Mouse (Mus musculus) stomach, embryonic 14.5 days (tissue): Measurements from ENCODE around the gene Slc35a2. TPM values are rescaled to one million over a fixed set of nuclear protein-coding genes. Genes with fewer than 3 reads are reported as not detected.

Source experiments
- ATAC-seq: fragments of 200-750 bp; cut with Nextera tagmentation; 2 replicates; pipeline ENCODE4 v1.8.0; 2017; ENCODE audit warnings: low read depth, moderate TSS enrichment; ENCODE audit not compliant: insufficient number of reproducible peaks, insufficient read depth, low FRiP score
- H3K27ac ChIP-seq: fragments of 300-500 bp; sonication (generic); 2 replicates; pipeline ENCODE4 v1.5.1; 2014; ENCODE audit warnings: mild to moderate bottlenecking, low read length, moderate library complexity, mixed read lengths
- H3K27me3 ChIP-seq: fragments of 300-500 bp; sonication (generic); 2 replicates; pipeline ENCODE4 v1.6.1; 2014; ENCODE audit warnings: low read length, control low read depth, mixed read lengths; ENCODE audit not compliant: control insufficient read depth, insufficient read depth
- H3K36me3 ChIP-seq: fragments of 300-500 bp; sonication (generic); 2 replicates; pipeline ENCODE4 v1.6.1; 2014; ENCODE audit warnings: mild to moderate bottlenecking, control low read depth, low read length, moderate library complexity, mixed read lengths; ENCODE audit not compliant: control insufficient read depth, insufficient read depth
- H3K4me1 ChIP-seq: fragments of 300-500 bp; sonication (generic); 2 replicates; pipeline ENCODE4 v1.6.1; 2014; ENCODE audit warnings: low read length, control low read depth, mixed read lengths; ENCODE audit not compliant: control insufficient read depth, insufficient read depth
- H3K4me2 ChIP-seq: fragments of 300-500 bp; sonication (generic); replicated peaks from 2 replicates; pipeline ENCODE4 v1.6.1; 2014; ENCODE audit warnings: low read depth, low read length, control low read depth
- H3K4me3 ChIP-seq: fragments of 300-500 bp; sonication (generic); 2 replicates; pipeline ENCODE4 v1.5.1; 2014; ENCODE audit warnings: low read depth, low read length, control low read depth
- H3K9ac ChIP-seq: fragments of 300-500 bp; sonication (generic); replicated peaks from 2 replicates; pipeline ENCODE4 v1.6.1; 2014; ENCODE audit warnings: low read depth, mild to moderate bottlenecking, control low read depth, low read length, moderate library complexity, mixed read lengths
- H3K9me3 ChIP-seq: fragments of 300-500 bp; sonication (generic); 2 replicates; pipeline ENCODE4 v1.6.1; 2016; ENCODE audit warnings: low read depth, low read length, control low read depth; ENCODE audit not compliant: control insufficient read depth
- WGBS: fragments of 180-500 bp; shearing (Covaris S2); extraction: QIAGEN DNeasy Blood & Tissue Kit; methylation state at CpG from one replicate; pipeline ENCODE4 v1.1.7; 2014; 5-methylcytosine and 5-hydroxymethylcytosine counted together
- polyA plus RNA-seq: library from polyadenylated mRNA; unstranded; fragments of >200 nt; fragmentation: Nextera tagmentation; extraction: Ambion mirVana; gene quantifications from 2 replicates; pipeline ENCODE4 v1.2.1, GENCODE M21; 2014

Gene Slc35a2
- 16.8 and 17.4 TPM in 2 replicates for polyA plus RNA-seq

GRCm38 (mm10) chrX:7883841-7884567, at the start of gene Slc35a2:
Gene Slc35a2, plus strand, starts transcription at chrX:7884028.
- WGBS = 22% methylated on average over 49 of the region's 49 CpGs
- H3K4me2 ChIP-seq = peak within 1 kb of the TSS; percentile 59
- no peaks in the 10 kb centered on the region for H3K36me3 ChIP-seq
- no peaks in the 10 kb centered on the region for H3K9me3 ChIP-seq
- peak within 1 kb of the TSS; percentile 67 for H3K27ac ChIP-seq
- ATAC-seq = peak; percentile 92
- no peaks in the 10 kb centered on the region for H3K27me3 ChIP-seq
- no peaks in the 10 kb centered on the region for H3K4me1 ChIP-seq
- H3K4me3 ChIP-seq = peak within 1 kb of the TSS; percentile 46
- peak within 1 kb of the TSS; percentile 25 for H3K9ac ChIP-seq

- no peak for ATAC-seq
- H3K4me1 ChIP-seq = no peaks in the 10 kb centered on the region
- H3K9me3 ChIP-seq = no peaks in the 10 kb centered on the region
- no peaks in the 10 kb centered on the region for H3K27me3 ChIP-seq
- H3K4me2 ChIP-seq = no peak overlapping the region
- no peaks in the 10 kb centered on the region for H3K36me3 ChIP-seq
- no peak overlapping the region for H3K4me3 ChIP-seq
- H3K9ac ChIP-seq = no peak overlapping the region
- H3K27ac ChIP-seq = no peak overlapping the region
- WGBS = 73% methylated on average over 1 of the region's 1 CpGs
Observed at GRCm38 (mm10) chrX:7837146-7837545, 46.7 kb upstream of the Slc35a2 start.

GRCm38 (mm10) chrX:7840842-7841162, 43.0 kb upstream of the Slc35a2 start:
- 11% methylated on average over 7 of the region's 7 CpGs for WGBS
- H3K4me3 ChIP-seq = peak overlapping the region; percentile 65; the same call in 1 of the 2 replicates
- H3K4me2 ChIP-seq = peak overlapping the region; percentile 35
- no peak overlapping the region for H3K9ac ChIP-seq
- ATAC-seq = no peak
- H3K4me1 ChIP-seq = no peaks in the 10 kb centered on the region
- H3K36me3 ChIP-seq = no peaks in the 10 kb centered on the region
- no peaks in the 10 kb centered on the region for H3K27me3 ChIP-seq
- H3K27ac ChIP-seq = no peak overlapping the region
- H3K9me3 ChIP-seq = no peaks in the 10 kb centered on the region

GRCm38 (mm10) chrX:7841163-7842162, 42.4 kb upstream of the Slc35a2 start, which contains the start of gene Otud5:
Gene Otud5, plus strand, starts transcription at chrX:7841364.
- Histone ChIP-seq H3K27ac (peak within 1 kb of the TSS; percentile 89), H3K4me2 (peak within 1 kb of the TSS; percentile 58), H3K4me3 (peak within 1 kb of the TSS; percentile 65), H3K9me3 (no peaks in the 10 kb centered on the region), H3K4me1 (no peaks in the 10 kb centered on the region), H3K27me3 (no peaks in the 10 kb centered on the region), H3K36me3 (no peaks in the 10 kb centered on the region), H3K9ac (peak within 1 kb of the TSS; percentile 72)
- ATAC-seq = peak; percentile 97
- 15% methylated on average over 73 of the region's 74 CpGs for WGBS

- peak overlapping the region; percentile 66 for H3K27ac ChIP-seq
- H3K9ac ChIP-seq = peak overlapping the region; percentile 72
- WGBS = 23% methylated on average over 41 of the region's 42 CpGs
- peak overlapping the region; percentile 65 for H3K4me3 ChIP-seq
- H3K4me2 ChIP-seq = peak overlapping the region; percentile 58
- no peaks in the 10 kb centered on the region for H3K9me3 ChIP-seq
- no peak for ATAC-seq
- H3K4me1 ChIP-seq = no peaks in the 10 kb centered on the region
- no peaks in the 10 kb centered on the region for H3K27me3 ChIP-seq
- no peaks in the 10 kb centered on the region for H3K36me3 ChIP-seq
Observed at GRCm38 (mm10) chrX:7842318-7842717, 41.5 kb upstream of the Slc35a2 start.

GRCm38 (mm10) chrX:7847845-7848244, 36.0 kb upstream of the Slc35a2 start:
- Histone ChIP-seq H3K4me3 (no peak overlapping the region), H3K4me2 (no peak overlapping the region), H3K9ac (no peak overlapping the region), H3K4me1 (no peaks in the 10 kb centered on the region), H3K27me3 (no peaks in the 10 kb centered on the region), H3K27ac (no peak overlapping the region), H3K9me3 (no peaks in the 10 kb centered on the region), H3K36me3 (0 out of 2 replicates have a peak, but pooled peaks cover 2% of the 10 kb centered on the region)
- no peak for ATAC-seq
- WGBS = 73% methylated on average over 2 of the region's 2 CpGs

- H3K27ac ChIP-seq = no peak overlapping the region
- no peak overlapping the region for H3K9ac ChIP-seq
- H3K36me3 ChIP-seq = 0 out of 2 replicates have a peak, but pooled peaks cover 2% of the 10 kb centered on the region
- H3K4me1 ChIP-seq = no peaks in the 10 kb centered on the region
- no peak overlapping the region for H3K4me3 ChIP-seq
- 36% methylated on average over 2 of the region's 2 CpGs for WGBS
- H3K9me3 ChIP-seq = no peaks in the 10 kb centered on the region
- no peak for ATAC-seq
- H3K27me3 ChIP-seq = no peaks in the 10 kb centered on the region
- H3K4me2 ChIP-seq = no peak overlapping the region
Observed at GRCm38 (mm10) chrX:7854578-7854977, 29.2 kb upstream of the Slc35a2 start.

GRCm38 (mm10) chrX:7859191-7859753, 24.6 kb upstream of the Slc35a2 start:
- Histone ChIP-seq H3K4me3 (no peak overlapping the region), H3K4me1 (no peaks in the 10 kb centered on the region), H3K27ac (no peak overlapping the region), H3K27me3 (no peaks in the 10 kb centered on the region), H3K9me3 (no peaks in the 10 kb centered on the region), H3K4me2 (no peak overlapping the region), H3K36me3 (no peaks in the 10 kb centered on the region), H3K9ac (no peak overlapping the region)
- ATAC-seq = no peak
- 80% methylated on average over 3 of the region's 3 CpGs for WGBS
